Mouse (Mus musculus): ENCODE results near the gene Zfp566.

Zfp566 gene

DNA sequence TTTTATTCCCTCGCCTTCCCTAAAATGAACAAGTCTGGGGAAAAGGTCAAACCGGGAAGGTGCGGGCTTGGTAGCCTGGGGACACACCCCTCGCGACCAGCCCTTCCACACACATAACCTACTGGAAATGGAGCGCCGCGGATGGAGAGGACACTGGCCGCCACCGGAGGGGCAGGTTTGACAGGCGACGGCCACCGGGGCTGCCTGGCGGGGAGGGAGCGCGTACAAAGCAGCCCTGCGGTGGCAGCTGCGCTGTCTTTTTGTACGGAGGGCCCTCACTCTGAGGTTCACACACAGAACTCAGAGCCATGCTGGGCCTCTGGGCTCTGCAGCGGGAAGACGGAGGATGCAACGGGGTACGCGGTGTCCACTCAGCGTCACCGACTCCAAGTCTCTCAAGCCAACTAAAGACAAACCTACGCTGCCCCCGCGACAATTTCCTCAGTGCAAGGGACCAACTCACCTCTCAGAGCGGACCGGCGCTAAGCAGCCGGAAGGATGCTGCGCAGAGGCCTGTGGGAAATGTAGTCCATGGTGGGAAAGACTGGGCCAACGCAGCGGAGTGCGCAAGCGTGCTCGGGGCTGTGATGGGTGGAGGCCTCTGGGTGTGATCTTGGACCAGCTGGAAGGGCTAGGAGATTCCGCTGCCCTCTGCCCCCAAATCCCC, 39.3 kb downstream of the Zfp566 start, which contains the start of gene Zfp14:
TSS of gene Zfp14 (minus strand) at position 499 of the 667 bp plus-strand sequence.
- DNase-seq = peak; percentile 90 to 91

- DNase-seq = no peak
Observed at GRCm38 (mm10) chr7:30048126-30048525, 42.2 kb downstream of the Zfp566 start.

GRCm38 (mm10) chr7:30044354-30044753, 46.0 kb downstream of the Zfp566 start:
- DNase-seq = no peak

DNA sequence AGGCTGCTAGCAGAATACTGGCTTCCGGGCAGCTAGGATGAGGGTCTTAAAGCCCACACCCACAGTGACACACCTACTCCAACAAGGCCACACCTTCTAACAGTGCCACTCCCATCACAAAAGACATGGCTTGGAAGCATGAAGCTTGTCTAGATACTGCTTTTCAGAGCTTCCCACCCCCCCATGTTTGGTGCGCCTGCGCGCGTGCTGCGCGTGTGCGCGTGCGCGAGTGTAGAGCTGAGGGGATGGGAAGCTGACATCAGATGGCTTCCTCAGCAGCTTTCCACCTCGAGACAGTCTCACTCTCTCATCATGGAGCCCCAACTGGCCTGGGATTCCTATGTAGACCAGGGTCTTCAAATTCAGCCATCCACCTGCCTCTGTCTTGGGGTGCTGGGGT, 56.0 kb downstream of the Zfp566 start:
- DNase-seq = no peak

DNA sequence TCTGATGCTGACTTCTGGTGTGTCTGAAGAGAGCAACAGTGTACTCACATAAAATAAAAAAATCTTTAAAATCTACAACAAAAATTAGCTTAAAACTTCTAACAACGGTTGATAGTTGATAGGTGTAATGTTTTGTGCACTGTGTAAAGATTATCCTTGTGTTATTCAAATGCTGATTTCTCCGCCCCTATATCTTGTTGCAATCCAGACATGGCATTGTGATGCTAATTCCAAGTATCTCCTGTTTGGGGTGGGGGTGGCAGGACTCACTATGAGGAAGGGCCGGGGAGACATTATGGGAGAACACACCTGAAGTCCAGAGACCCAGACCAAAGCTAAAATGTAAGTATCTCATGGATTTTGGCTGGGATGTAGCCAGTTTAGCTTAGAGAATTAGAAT, 58.9 kb downstream of the Zfp566 start:
- no peak for DNase-seq

GRCm38 (mm10) chr7:30030677-30031076, 59.6 kb downstream of the Zfp566 start:
- DNase-seq = no peak

DNA sequence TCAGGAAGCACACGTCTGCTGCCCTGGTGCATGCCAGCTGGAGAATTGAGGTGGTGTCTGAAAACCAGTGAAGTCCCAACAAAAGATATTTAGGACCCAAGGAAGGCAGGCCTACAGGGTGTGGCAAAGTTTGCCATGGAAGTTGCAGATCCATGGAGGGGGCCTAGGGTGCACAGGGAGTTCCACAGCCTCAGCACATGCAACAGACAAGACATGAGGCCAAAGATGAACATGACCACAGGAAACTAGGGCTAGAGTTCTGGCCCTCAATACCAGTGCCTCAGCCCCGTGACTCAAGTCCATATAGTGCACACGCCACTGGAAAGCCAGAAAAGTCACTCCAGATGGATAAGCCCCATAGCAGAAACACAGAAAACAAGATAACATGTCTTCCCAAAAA, 61.8 kb downstream of the Zfp566 start:
- DNase-seq = no peak
